14 mouse cellular contexts compared by ENCODE assay signal in genomic region chr2:18059891-18060290, GRCm38 (mm10). TPM values are rescaled to one million over a fixed set of nuclear protein-coding genes. Genes with fewer than 3 reads are reported as not detected.
"Had no signal": no experiment of that assay in that cellular context is flagged by ENCODE, and none has a peak within 500 bp of the region (broad histone marks: within the 10 kb centered on the region; RNA-seq: fewer than 3 reads in every experiment).

No protein-coding gene starts in this region.

- H3K4me3 ChIP-seq: limb, embryonic 15.5 days; liver, embryonic 12.5 days; lung, embryonic 15.5 days; myocyte; neural tube, embryonic 15.5 days had no signal

- H3K36me3 ChIP-seq: limb, embryonic 15.5 days; liver, embryonic 12.5 days; lung, embryonic 15.5 days; neural tube, embryonic 15.5 days had no signal

- H3K4me2 ChIP-seq: limb, embryonic 15.5 days; liver, embryonic 12.5 days; lung, embryonic 15.5 days; neural tube, embryonic 15.5 days had no signal

- ATAC-seq: liver, embryonic 12.5 days had no signal

- H3K27me3 ChIP-seq: limb, embryonic 15.5 days; liver, embryonic 12.5 days; lung, embryonic 15.5 days; neural tube, embryonic 15.5 days had no signal

- H3K27ac ChIP-seq: kidney, postnatal 0 days; limb, embryonic 15.5 days; lung, embryonic 15.5 days; neural tube, embryonic 15.5 days had no signal

- H3K9me3 ChIP-seq: limb, embryonic 15.5 days; liver, embryonic 12.5 days; lung, embryonic 15.5 days; neural tube, embryonic 15.5 days had no signal

- H3K9ac ChIP-seq: limb, embryonic 15.5 days; lung, embryonic 15.5 days; neural tube, embryonic 15.5 days had no signal

- DNase-seq: kidney, postnatal 36 days; layer of hippocampus, adult 9-11 months; layer of hippocampus, postnatal 36 days; lung, postnatal 14 days; right cerebral cortex, adult 18-20 months; right cerebral cortex, postnatal 25 days; thymus, postnatal 36 days had no signal

RNA-seq across cellular contexts. Expression of gene Skida1, which starts 11.0 kb away (rescaled TPM):
- total RNA-seq: megakaryocyte-erythroid progenitor cell, adult 5-6 weeks had no signal

RNA-seq across cellular contexts. Expression of gene A930004D18Rik, which starts 22.4 kb away (rescaled TPM):
- total RNA-seq: megakaryocyte-erythroid progenitor cell, adult 5-6 weeks had no signal
